Mouse (Mus musculus) testis, adult 2 months (tissue): ENCODE measurements around the gene Raet1e. TPM values are rescaled to one million over a fixed set of nuclear protein-coding genes. Genes with fewer than 3 reads are reported as not detected.
"Not testable (repeated sequence)": the region's sequence is repeated elsewhere in the genome, so short reads cannot be mapped to it uniquely, and the experiment has no call there.

Experiments used
- H3K27ac ChIP-seq: fragments of 200-500 bp; 2 replicates; pipeline ENCODE4 v1.5.1; 2012; ENCODE audit warnings: low read depth, low read length; ENCODE audit not compliant: control insufficient read depth, insufficient read depth
- H3K27me3 ChIP-seq: fragments of 200-500 bp; 2 replicates; pipeline ENCODE4 v1.6.1; 2012; ENCODE audit warnings: mild to moderate bottlenecking, low read length, moderate library complexity; ENCODE audit not compliant: control insufficient read depth, insufficient read depth
- H3K36me3 ChIP-seq: fragments of 200-500 bp; 2 replicates; pipeline ENCODE4 v1.6.1; 2012; ENCODE audit warnings: mild to moderate bottlenecking, low read length; ENCODE audit not compliant: control insufficient read depth, insufficient read depth
- H3K4me1 ChIP-seq: fragments of 200-500 bp; 2 replicates; pipeline ENCODE4 v1.6.1; 2012; ENCODE audit warnings: low read length; ENCODE audit not compliant: control insufficient read depth, insufficient read depth
- H3K4me3 ChIP-seq: fragments of 200-500 bp; 2 replicates; pipeline ENCODE4 v1.5.1; 2012; ENCODE audit warnings: low read depth, mild to moderate bottlenecking, low read length, moderate library complexity, mixed read lengths; ENCODE audit not compliant: control insufficient read depth
- CTCF ChIP-seq: fragments of 200-500 bp; IDR thresholded peaks from 2 replicates; pipeline ENCODE4 v1.5.1; 2012; ENCODE audit warnings: low read depth, mild to moderate bottlenecking, inconsistent platforms, low read length, moderate library complexity; ENCODE audit not compliant: control insufficient read depth, insufficient read depth, insufficient replicate concordance
- POLR2A ChIP-seq: fragments of 200-500 bp; IDR thresholded peaks from 2 replicates; pipeline ENCODE4 v1.6.1; 2012; ENCODE audit warnings: low read depth, mild to moderate bottlenecking, inconsistent platforms, low read length, moderate library complexity; ENCODE audit not compliant: control insufficient read depth
- polyA plus RNA-seq: library from polyadenylated mRNA; depleted of rRNA; stranded (reverse); fragments of >200 nt; gene quantifications from 2 replicates; pipeline ENCODE4 v1.2.3, GENCODE M21; 2012

The Raet1e gene
- polyA plus RNA-seq, 1 experiment, result 0.12 TPM

GRCm38 (mm10) chr10:22305801-22306200 is 147.4 kb downstream of the Raet1e start:
- no peaks in the 10 kb centered on the region for H3K4me1 ChIP-seq
- no peaks in the 10 kb centered on the region for H3K27me3 ChIP-seq
- H3K27ac ChIP-seq, result no peak overlapping the region
- H3K36me3 ChIP-seq, result no peaks in the 10 kb centered on the region
- H3K4me3 ChIP-seq, result no peak overlapping the region
- TF ChIP-seq CTCF (no peak), POLR2A (no peak)

- H3K27ac ChIP-seq, result no peak overlapping the region
- no peaks in the 10 kb centered on the region for H3K36me3 ChIP-seq
- TF ChIP-seq POLR2A (no peak), CTCF (no peak)
- H3K4me3 ChIP-seq, result no peak overlapping the region
- no peaks in the 10 kb centered on the region for H3K27me3 ChIP-seq
- H3K4me1 ChIP-seq, result no peaks in the 10 kb centered on the region
Observed at GRCm38 (mm10) chr10:22306452-22306851, 148.1 kb downstream of the Raet1e start.

- no peak overlapping the region for H3K27ac ChIP-seq
- H3K4me3 ChIP-seq, result no peak overlapping the region
- TF ChIP-seq POLR2A, result no peak
- no peak for TF ChIP-seq CTCF
- H3K36me3 ChIP-seq, result no peaks in the 10 kb centered on the region
- H3K27me3 ChIP-seq, result no peaks in the 10 kb centered on the region
- no peaks in the 10 kb centered on the region for H3K4me1 ChIP-seq
Observed at GRCm38 (mm10) chr10:22308221-22308620, 149.9 kb downstream of the Raet1e start.

- H3K4me1 ChIP-seq, result no peaks in the 10 kb centered on the region
- H3K27me3 ChIP-seq, result no peaks in the 10 kb centered on the region
- no peaks in the 10 kb centered on the region for H3K36me3 ChIP-seq
- TF ChIP-seq POLR2A (no peak), CTCF (no peak)
- no peak overlapping the region for H3K4me3 ChIP-seq
- no peak overlapping the region for H3K27ac ChIP-seq
Observed at GRCm38 (mm10) chr10:22322858-22323257, 164.5 kb downstream of the Raet1e start.

DNA sequence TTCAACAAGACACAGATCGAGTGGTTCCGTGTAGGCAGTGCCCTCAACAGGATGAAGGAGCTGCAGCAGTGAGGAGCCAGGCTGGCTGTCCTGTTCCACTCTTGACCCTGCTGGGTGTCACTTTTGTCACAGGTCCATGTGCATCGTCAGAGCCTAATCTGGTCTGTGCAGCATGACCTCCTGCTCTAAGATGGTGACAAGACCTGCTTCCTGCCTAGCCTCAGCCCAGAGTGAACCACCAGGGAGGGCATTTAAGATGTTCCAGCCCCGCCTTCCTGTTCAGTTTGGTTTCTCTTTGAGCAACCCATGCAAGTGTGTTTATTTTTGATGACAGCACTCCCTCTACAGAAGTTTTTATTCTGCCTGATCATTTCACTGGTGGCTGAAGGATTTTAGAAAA is 187.4 kb downstream of the Raet1e start:
- not testable (repeated sequence) for H3K27ac ChIP-seq, H3K4me3 ChIP-seq, H3K4me1 ChIP-seq, H3K36me3 ChIP-seq, H3K27me3 ChIP-seq

DNA sequence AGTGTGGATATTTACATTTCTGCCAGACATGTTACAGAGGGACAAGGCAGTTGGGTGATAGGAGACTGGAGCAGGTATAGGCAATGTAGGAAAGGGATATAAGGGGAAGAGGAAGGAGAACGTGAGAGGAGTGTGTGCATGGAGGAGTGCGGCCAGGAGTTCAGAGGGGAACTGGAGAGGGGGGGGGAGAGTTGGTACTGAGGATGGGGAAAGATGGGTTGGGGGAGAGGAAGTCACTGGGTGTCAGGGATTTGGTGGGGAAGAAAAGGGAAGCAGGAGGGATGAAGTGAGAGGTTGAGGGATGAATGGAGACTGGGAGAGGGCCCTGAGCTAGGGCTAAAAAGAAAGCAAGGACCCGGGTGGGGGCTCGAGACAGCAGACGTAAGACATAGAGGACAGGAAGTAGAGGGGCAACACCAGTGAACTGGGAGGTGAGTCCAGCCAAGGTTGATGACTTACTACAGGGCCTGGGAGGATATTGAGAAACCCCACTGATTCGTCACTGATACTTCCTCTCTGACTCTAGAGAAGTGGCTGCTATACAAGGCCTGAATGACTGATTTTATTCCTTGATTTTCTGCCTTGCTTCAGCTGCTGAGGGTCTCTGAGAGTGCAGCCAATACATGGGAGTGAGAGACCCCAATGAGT is 195.3 kb downstream of the Raet1e start:
- not testable (repeated sequence) for H3K4me1 ChIP-seq, H3K36me3 ChIP-seq, H3K4me3 ChIP-seq, H3K27me3 ChIP-seq, H3K27ac ChIP-seq

DNA sequence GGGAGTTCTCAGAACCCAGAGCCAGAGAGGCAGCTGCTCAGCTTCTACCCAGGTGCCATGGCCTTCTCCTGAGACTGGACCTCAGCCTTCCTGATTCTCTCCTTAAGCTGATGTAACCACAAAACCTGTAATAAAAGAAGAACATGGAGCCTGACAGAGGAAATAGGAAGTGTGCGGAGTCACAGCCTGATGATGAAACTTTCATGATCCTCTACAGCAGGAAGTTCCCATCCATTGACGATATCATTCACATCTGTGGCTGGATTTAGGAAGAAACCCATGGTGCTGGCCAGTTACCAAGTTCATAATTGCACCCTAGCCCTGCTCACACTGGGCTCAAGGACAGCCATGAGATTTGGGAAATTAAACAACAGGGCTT is 195.8 kb downstream of the Raet1e start:
- not testable (repeated sequence) for H3K4me1 ChIP-seq, H3K36me3 ChIP-seq, H3K4me3 ChIP-seq, H3K27me3 ChIP-seq, H3K27ac ChIP-seq

DNA sequence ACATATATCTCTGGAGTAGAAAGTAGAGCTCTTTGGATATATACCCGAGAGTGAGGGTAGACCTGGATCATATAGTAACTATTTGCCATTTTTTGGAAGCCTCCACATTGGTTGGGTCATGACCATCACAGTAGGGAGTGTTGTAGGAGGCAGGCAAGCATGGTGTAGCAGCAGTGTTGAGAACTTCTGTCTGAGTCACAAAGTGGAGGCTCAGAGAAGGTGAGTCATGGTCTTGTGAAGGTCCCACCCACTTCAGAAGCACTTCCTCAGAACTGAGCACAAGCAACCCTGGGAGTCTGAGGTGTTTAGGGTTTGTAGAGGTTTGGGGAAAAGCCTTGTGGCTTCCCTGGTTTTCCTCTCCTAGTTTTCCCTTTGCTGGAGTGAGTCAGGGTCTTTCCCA is 199.0 kb downstream of the Raet1e start:
- not testable (repeated sequence) for H3K4me1 ChIP-seq, H3K4me3 ChIP-seq, H3K27me3 ChIP-seq, H3K36me3 ChIP-seq, H3K27ac ChIP-seq

DNA sequence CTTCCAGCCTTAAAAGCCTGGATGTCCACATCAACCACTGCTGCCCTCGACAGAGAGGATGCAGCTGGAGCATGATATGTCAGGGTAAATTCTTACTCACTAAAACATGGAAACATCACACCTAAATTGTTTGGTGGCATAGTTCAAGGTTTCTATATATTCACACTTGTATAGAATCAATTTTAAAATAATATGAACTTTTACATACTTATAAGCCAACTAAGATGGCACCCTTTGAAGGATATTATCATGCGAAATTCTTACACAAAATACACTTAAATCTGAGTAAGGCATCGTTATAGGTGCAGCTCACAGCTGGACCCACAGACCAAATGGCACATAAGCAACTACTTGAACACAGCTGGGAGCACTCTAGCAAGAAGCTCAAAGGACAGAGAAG is 201.9 kb downstream of the Raet1e start, which contains the start of gene Raet1d:
Gene Raet1d, plus strand, starts transcription at position 301 of the 400 bp plus-strand sequence.
- not testable (repeated sequence) for H3K36me3 ChIP-seq, H3K27ac ChIP-seq, H3K4me1 ChIP-seq, H3K27me3 ChIP-seq, H3K4me3 ChIP-seq

GRCm38 (mm10) chr10:22360957-22361356 is 202.6 kb downstream of the Raet1e start:
- H3K27me3 ChIP-seq, H3K4me1 ChIP-seq: not testable (repeated sequence)

GRCm38 (mm10) chr10:22361415-22362352 is 203.3 kb downstream of the Raet1e start:
- H3K4me3 ChIP-seq, H3K4me1 ChIP-seq, H3K27me3 ChIP-seq, H3K36me3 ChIP-seq, H3K27ac ChIP-seq: not testable (repeated sequence)

More at GRCm38 (mm10) chr10:22360957-22361356, 202.6 kb downstream of the Raet1e start:
- not testable (repeated sequence) for H3K4me3 ChIP-seq, H3K27ac ChIP-seq, H3K36me3 ChIP-seq
